Mouse (Mus musculus) cerebellum, postnatal 36 days (tissue): ENCODE results near the gene Cdk20.
"Not testable (repeated sequence)": the region's sequence is repeated elsewhere in the genome, so short reads cannot be mapped to it uniquely, and the experiment has no call there.

Experiments
- DNase-seq, 2 experiments: peaks; one replicate each; pipeline ENCODE4 v3.0.0; 2021 to 2022; ENCODE audit warnings: mixed read lengths in 2 of 2

The Cdk20 gene

GRCm38 (mm10) chr13:64424347-64424746 lies 7.8 kb upstream of the Cdk20 start:
- DNase-seq, result no peak

DNA sequence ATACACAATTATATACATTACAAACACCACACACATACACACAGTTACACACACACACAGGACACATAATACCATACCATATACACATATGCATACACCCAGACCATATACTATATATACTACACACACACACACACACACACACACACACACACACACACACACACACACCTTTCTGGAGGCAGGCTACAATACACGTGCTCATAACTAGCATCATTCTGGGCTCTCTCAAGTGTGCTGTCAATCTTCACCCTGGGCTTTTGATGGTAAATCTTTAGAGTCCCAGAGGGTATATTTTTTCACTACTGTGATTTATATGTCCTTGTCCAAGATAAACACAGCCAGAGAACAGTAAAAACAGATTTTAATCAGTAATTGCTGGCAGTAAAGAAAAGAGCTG lies 6.8 kb upstream of the Cdk20 start:
- no peak for DNase-seq

DNA sequence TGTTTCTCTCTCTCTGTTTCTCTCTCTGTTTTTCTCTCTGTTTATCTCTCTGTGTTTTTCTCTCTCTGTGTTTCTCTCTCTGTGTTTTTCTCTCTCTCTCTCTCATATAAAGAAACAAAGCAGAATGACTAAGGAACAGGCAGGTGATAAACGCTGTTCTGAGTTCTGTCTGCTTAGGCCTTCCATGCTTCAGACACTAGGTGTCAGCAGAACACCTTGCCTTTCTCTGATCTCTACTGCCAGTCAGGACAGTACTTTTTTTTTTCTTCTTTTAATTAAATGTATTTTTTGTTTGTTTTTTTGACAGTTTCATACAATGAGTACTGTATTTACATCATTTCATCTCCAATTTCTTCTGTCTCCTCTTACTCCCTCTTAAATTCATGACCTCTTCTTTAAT lies 2.8 kb upstream of the Cdk20 start:
- no peak for DNase-seq

DNA sequence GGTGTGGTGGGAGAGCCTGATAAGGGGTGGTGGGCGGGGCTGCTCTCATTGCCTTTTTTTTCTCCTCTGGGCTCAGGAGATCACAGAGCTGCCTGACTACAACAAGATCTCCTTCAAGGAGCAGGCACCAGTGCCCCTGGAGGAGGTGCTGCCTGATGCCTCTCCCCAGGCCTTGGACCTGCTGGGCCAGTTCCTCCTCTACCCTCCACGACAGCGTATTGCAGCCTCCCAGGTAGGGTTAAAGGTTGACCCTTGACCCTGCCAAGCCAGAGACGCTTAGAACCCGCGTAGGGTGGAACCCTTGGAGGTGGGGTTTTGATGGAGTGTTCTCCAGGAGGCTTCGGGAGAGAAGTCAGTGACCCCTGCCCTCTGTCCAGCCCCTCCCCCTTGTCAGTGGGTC lies 5.7 kb downstream of the Cdk20 start:
- no peak for DNase-seq

DNA sequence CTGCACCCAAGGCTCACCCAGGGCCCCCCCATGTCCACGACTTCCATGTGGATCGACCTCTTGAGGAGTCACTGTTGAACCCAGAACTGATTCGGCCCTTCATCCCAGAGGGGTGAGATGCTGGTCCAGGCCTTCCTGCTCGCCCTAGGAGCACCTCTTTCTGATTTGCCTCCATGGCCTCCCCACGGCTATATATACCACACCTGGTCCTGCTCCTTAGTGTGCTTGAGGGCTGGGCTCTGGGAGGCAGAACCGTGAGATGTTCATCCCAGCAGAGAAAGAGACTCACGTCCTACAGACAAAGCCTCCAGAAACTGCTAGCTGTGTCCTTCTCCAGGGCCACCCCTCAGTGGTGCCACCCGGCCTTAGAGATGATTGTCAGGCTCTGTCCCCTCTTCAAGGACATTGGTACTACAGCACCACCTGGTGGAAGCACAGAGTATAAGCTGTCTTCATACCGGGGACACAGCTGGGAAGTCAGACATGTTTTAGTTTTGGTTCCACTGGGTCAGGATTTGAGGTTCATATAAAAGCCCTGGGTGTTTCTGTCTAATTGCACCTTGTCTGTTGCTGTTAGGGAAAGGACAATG lies 6.8 kb downstream of the Cdk20 start:
- peak; percentile 69 to 76 for DNase-seq

DNA sequence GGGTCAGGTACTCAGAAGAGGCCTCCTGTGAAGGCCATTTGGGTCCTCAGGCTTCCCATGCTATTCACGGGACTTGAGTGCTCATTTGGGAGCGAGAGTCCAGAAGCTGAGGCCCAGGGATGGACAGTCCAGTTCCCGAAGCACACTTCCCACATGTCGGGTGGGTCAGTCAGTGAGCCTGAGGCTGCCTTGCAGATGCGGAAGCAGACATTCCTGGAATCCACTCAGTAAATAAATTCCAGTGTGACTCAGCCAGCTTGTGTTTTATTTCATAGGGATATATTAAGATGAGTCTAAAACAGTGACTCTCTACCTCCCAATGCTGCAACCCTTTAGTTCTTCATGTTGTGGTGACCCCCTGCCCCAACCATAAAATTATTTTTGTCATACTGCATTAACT lies 7.4 kb downstream of the Cdk20 start:
- no peak for DNase-seq

DNA sequence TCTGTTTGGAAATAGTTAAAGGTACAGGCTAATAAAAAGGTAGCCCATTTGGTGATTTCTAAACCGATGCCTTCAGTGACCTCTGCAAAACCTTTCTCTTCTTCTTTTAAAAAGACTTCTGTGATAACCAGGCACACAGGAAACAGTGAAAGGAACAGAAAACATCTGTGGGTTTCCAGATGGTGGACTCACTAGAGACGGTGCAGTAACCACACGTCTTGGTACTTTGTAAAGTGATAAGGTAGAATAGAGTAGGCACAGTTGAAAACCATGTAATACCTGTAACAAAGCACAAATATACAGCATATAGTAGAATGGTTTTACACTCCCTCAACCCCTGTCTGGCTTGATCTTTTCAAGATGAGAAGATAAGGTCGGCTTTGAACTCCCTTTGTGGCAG lies 8.5 kb downstream of the Cdk20 start:
- no peak for DNase-seq

DNA sequence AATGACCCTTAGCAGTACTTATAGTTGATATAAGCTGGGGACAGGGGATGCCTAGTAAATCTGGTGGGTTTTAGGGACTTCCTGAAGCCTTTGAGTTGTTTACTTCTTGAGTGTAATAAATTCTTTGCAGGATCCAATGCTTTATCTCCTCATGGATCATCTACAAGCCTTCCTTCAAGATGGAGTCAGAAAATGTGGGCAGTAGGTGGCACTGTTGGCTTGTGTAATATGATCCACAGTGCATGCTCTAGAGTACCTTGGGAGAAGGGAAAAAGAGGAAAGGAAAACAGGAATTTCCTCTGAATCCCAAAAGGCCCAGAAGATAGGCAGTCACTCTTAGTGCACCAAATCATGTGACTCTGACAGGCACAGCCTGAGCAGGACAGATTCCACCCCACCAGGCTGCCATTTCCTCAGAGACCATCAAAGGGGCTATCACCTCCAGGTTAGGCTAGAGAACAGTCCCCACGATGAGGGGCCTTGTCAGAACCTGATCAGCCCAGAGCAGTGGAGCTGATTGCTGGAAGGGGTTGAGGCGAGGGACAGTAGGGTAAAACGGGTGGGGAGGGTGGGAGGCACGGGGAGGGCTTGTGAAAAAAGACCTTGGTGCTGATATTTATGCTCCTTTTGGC lies 11.3 kb downstream of the Cdk20 start:
- DNase-seq, result peak; percentile 61 to 76

GRCm38 (mm10) chr13:64445254-64445920 lies 13.3 kb downstream of the Cdk20 start:
- no peak for DNase-seq

DNA sequence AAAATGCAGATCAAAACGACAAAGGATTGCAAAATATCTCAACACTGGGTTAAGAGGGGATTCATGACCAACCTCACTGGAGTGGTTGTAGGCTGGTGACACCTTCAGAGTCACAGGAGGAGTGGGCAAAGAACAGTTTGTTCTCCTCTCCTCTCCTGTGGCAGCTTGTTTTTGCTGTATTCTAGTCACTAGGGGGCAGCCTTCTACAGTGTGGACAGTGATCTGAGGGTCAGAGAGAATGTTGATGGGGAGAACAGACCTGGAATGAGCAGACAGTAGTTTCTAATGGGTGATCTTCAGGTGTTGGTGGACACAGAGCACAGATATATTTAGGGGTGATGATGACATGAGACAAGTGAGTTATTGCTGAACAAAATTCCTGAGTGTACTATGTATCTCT lies 15.8 kb downstream of the Cdk20 start:
- DNase-seq, result peak in 1 of 2 experiments; percentile 29

DNA sequence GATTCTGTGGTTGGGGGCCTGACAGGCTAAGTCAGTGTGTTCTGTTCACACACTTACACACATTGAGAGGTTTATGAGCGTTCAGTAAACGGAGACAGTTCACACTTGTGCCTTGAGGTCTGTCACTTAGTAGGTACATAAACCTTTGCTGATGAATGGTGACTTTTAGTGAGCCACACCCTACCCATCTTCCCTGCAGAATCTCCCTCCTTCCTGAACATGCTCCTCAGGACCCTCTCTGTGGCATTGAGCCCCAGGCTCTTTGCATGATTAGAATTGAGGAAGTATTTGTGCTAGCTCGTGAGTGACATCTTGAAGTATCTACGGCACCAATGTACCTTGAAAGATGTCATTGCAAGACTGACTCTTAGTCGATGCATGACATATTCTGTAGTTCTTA lies 16.6 kb downstream of the Cdk20 start:
- no peak for DNase-seq

- DNase-seq, result no peak
These were observed 18.1 kb downstream of the Cdk20 start for GRCm38 (mm10) chr13:64450001-64450794.

DNA sequence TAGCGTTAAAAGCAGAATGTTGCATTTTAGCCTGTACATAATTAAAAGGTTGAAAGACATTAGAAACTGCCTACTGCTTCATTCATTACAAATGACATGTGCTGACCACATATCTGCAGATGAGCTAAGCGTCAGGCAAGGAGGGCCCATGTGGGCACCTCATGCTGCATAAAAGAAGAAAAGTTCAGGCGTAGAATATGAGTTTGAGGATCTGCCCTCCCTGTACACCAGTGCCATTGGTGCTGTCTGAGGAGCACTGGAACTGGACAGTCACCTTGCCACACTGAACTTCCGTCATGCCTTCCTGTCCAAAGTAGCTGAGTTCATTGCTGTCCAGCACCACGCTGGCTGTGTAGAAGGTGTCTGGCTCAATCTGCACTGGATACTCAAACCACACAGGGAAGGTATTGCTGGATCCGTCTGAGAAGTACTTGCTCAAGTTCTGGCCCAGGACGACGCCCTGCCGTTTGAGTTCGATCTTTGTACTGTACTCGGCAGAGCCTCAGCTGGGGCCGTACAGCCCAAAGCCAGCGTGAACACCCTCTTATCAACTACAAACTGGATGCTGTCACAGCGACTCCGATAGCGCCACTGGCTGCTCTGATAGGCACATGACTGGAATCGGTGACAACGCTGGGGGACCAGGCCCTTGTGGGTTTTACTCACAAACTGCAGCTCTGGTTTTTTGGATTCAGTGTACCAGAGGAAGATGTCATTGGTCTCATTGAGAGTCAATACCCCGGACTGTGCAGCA lies 25.3 kb downstream of the Cdk20 start:
- not testable (repeated sequence) for DNase-seq

DNA sequence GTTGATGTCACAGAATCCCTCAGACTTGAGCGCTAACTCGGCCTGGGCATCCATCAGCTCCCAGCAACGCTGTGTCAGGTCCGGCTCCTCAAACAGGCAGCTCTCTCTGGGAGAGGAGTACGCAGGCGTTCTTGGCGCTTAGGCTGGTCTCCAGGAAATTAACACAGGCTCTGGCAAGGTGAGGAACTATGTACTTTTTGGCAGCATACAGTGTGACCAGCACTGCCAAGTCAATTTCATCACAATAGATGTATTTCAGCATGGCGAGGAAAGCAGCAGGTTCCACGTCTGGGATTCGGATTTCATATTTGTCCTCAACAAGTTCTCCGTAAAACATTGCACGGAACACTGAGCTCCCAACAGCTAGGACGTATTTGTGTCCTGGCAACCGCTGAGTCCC lies 26.1 kb downstream of the Cdk20 start:
- peak; percentile 36 to 41 for DNase-seq

GRCm38 (mm10) chr13:64462581-64462980 lies 30.5 kb downstream of the Cdk20 start:
- no peak for DNase-seq

DNA sequence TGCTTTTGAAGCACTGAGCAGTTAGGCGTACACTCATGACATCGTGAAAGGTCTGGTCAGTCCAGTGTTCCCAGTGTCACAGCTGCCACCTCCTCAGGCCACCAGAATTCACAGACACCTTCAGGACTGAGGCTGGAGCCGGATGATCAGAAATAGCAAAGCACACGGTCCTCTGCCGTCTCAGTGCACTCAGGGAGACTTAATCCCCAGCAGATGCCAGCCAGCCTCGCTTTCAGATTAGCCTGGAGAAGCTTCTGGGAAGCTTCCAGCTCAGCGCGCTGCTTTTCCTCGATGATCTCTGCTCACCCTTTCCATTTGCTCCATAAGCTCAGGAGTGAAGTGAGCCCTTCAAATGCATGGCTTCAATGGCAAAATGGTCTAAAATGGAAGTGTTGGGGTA lies 33.1 kb downstream of the Cdk20 start:
- peak; percentile 52 to 56 for DNase-seq

GRCm38 (mm10) chr13:64467886-64468285 lies 35.8 kb downstream of the Cdk20 start:
- no peak for DNase-seq

- no peak for DNase-seq
These were observed 45.9 kb downstream of the Cdk20 start for GRCm38 (mm10) chr13:64477968-64478367.

DNA sequence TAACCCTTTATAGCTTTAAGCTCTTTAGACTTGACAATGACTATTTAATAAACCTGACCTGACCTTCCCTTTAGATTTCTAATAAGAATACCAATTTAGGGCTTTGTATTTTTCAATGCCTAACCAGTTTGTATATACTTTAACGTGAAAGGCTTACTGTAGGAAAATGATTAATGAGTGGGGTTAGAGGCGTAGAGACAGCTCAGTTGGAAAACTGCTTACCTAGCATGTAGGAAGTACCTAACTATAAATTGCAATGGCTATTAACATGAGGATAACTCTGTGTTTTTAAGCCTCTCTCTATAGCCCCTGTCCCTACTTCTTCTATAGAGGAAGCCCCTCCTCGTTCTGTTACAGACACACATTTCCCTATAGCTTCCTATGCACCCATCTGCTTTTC lies 47.8 kb downstream of the Cdk20 start:
- DNase-seq, result no peak

- DNase-seq, result no peak
These were observed 57.8 kb downstream of the Cdk20 start for GRCm38 (mm10) chr13:64489886-64490285.
